Mouse (Mus musculus): Measurements from ENCODE around the gene Ptpn3. TPM values are rescaled to one million over a fixed set of nuclear protein-coding genes. Genes with fewer than 3 reads are reported as not detected.
"Not testable (repeated sequence)": the region's sequence is repeated elsewhere in the genome, so short reads cannot be mapped to it uniquely, and the experiment has no call there.

Ptpn3 gene
- polyA plus RNA-seq, 1 experiment from 2014 or later: 2.0 TPM

DNA sequence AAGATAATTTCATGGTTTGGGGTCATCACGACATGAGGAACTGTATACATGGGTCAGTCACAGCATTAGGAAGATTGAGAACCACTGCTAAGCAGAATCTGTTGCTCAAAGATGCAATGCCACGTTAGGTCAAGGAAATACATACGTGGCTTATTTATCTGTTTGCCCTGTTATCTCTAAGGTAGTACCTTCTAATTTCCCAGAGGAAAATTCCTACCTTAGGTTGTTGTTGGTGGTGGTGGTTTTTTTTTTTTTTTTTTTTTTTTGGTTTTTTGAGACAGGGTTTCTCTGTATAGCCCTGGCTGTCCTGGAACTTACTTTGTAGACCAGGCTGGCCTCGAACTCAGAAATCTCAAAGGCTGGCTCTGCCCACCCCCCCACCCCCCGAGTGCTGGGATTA, 31.1 kb downstream of the Ptpn3 start:
- 90% methylated on average over 5 of the region's 5 CpGs for WGBS
- H3K4me3 ChIP-seq; H3K36me3 ChIP-seq (replicated peaks); H3K27ac ChIP-seq (replicated peaks); H3K9me3 ChIP-seq; DNase-seq (ENCODE audit: low spot score): not testable (repeated sequence)
- H3K4me1 ChIP-seq: peaks cover 30% of the 10 kb centered on the region
- H3K27me3 ChIP-seq (replicated peaks; ENCODE audit: low read depth, poor library complexity, severe bottlenecking): peaks cover 18% of the 10 kb centered on the region

DNA sequence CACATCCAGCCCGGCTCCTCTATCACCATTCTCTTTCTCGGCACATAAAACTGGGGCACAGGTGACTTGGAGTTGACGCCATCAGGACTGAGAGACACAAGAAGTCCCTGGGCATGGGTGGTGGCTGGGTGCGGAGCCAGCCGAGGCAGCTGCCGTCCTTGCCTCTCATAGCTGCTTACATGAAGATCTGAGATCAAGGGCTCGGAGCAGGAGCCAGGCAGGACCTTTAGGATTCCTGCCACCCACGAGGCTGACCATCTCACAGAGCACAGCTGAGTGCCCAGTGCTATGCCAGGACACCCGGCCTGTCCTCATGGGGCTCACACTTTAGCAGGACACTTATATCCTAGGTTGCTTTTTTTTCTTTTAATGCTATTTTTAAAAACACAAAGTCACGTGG, 32.3 kb downstream of the Ptpn3 start:
- 90% methylated on average over 10 of the region's 10 CpGs for WGBS
- Histone ChIP-seq H3K27me3 (replicated peaks; ENCODE audit: low read depth, poor library complexity, severe bottlenecking) (peaks cover 19% of the 10 kb centered on the region), H3K27ac (replicated peaks) (no peak overlapping the region), H3K4me3 (no peak overlapping the region), H3K36me3 (replicated peaks) (no peaks in the 10 kb centered on the region), H3K4me1 (peaks cover 31% of the 10 kb centered on the region), H3K9me3 (no peaks in the 10 kb centered on the region)
- DNase-seq (ENCODE audit: low spot score): no peak

DNA sequence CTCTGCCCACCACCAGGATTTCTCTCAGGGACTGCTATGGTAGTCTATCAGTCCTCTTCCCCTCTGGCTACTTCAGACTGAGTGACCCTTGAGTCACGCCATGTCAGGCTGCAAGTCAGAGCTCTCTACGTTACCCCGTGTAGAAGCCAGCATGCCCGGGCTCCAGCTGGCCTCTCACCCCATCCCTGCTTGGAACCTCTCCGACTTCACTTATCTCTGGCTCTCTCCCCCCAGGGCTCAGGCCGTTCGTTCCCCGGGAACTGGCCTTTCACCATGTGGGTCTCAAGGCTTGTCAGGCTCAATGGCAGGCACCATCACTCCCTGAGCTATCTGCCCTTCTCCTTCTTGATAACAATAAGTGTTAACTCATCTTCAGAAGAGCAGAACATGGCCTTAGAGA, 33.3 kb downstream of the Ptpn3 start:
- H3K27me3 ChIP-seq (replicated peaks; ENCODE audit: low read depth, poor library complexity, severe bottlenecking): peaks cover 23% of the 10 kb centered on the region
- H3K27ac ChIP-seq (replicated peaks): no peak overlapping the region
- no peaks in the 10 kb centered on the region for H3K9me3 ChIP-seq
- no peak for DNase-seq (ENCODE audit: low spot score)
- H3K4me1 ChIP-seq: peaks cover 34% of the 10 kb centered on the region
- 78% methylated on average over 8 of the region's 8 CpGs for WGBS
- no peak overlapping the region for H3K4me3 ChIP-seq
- no peaks in the 10 kb centered on the region for H3K36me3 ChIP-seq (replicated peaks)

DNA sequence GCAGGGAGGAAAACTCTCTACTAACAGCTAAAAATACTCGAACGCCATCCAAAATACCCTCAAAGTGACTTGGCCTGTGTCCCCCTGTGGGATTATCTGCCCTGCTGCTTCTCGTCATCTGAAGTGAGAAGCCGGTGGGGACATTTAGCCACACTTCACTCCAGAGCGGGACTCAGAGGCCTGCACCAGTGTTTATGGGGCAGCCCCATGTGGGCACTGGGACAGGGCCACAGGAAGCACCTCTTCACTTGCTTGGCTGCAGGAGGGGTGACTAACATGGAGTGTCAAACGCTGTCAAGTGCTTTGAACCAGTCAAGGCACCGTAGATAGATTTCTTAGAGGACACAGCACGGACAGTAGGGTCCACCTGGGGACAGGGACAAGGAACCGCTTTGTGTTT, 35.2 kb downstream of the Ptpn3 start:
- H3K4me3 ChIP-seq: no peak overlapping the region
- peak overlapping the region; percentile 37; the same call in 1 of the 2 replicates for H3K27ac ChIP-seq (replicated peaks)
- no peaks in the 10 kb centered on the region for H3K9me3 ChIP-seq
- H3K4me1 ChIP-seq: peaks cover 40% of the 10 kb centered on the region
- H3K27me3 ChIP-seq (replicated peaks; ENCODE audit: low read depth, poor library complexity, severe bottlenecking): 0 out of 2 replicates have a peak, but pooled peaks cover 12% of the 10 kb centered on the region
- no peak for DNase-seq (ENCODE audit: low spot score)
- H3K36me3 ChIP-seq (replicated peaks): no peaks in the 10 kb centered on the region
- 84% methylated on average over 9 of the region's 9 CpGs for WGBS

DNA sequence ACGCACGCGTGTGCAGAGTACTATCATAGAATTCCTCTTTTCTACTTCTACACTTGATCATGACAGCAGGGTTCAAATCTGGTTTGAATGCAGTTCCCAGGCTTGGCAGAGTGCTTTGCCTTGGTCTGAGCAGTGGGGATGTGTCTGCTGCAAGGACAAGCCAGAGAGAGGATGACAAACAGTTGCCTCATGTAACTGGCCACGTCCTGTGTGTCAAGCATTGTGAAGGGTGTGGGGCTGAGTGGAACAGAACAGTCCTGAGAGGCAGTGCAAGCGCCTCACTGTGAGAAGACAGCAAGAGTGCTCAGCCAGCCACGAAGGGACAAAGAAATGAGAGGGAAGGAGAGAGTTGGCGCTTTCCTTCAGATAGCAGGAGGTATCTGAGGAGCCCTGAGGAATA, 37.9 kb downstream of the Ptpn3 start:
- no peaks in the 10 kb centered on the region for H3K36me3 ChIP-seq (replicated peaks)
- WGBS: 80% methylated on average over 7 of the region's 7 CpGs
- peak overlapping the region; percentile 71 for H3K27ac ChIP-seq (replicated peaks)
- peaks cover 55% of the 10 kb centered on the region for H3K4me1 ChIP-seq
- no peak for DNase-seq (ENCODE audit: low spot score)
- H3K4me3 ChIP-seq: no peak overlapping the region
- peaks cover 4% of the 10 kb centered on the region; the same call in 1 of the 2 replicates for H3K9me3 ChIP-seq
- H3K27me3 ChIP-seq (replicated peaks; ENCODE audit: low read depth, poor library complexity, severe bottlenecking): 0 out of 2 replicates have a peak, but pooled peaks cover 9% of the 10 kb centered on the region

DNA sequence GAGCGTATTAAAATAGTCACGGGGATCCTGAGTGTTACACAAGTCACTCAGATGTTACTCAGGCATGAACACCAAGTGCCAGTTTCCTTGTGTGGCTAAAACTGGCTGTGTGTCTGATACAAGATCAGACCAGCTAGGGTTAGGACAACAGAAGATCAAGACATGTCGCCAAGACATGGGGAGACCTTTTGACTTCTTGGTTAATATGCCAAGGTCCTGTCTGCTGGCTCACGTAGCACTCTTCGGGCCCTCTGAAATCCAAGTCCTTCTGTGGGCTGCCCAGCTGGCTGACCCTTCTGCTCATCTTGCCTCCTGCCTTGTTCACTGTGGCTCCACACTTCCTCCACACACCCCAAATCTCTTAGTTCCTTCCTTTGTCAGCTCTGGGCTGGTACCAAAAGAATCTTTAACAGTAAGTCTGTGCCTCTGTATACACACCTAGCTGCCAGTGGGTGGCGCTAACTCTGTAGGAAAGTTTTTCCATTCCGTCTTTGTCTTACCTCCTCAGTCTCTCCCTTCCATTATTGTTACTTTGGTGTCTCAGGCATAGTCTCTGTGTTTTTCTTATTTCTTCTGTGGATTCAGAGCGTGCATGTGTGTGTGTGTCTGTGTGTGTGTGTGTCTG, 38.5 kb downstream of the Ptpn3 start:
- Histone ChIP-seq H3K27me3 (replicated peaks; ENCODE audit: low read depth, poor library complexity, severe bottlenecking) (0 out of 2 replicates have a peak, but pooled peaks cover 9% of the 10 kb centered on the region), H3K4me1 (peaks cover 58% of the 10 kb centered on the region), H3K36me3 (replicated peaks) (no peaks in the 10 kb centered on the region), H3K4me3 (no peak overlapping the region), H3K9me3 (peaks cover 4% of the 10 kb centered on the region; the same call in 1 of the 2 replicates), H3K27ac (replicated peaks) (peak overlapping the region; percentile 71)
- peak; percentile 42 for DNase-seq (ENCODE audit: low spot score)
- 66% methylated on average over 8 of the region's 8 CpGs for WGBS

DNA sequence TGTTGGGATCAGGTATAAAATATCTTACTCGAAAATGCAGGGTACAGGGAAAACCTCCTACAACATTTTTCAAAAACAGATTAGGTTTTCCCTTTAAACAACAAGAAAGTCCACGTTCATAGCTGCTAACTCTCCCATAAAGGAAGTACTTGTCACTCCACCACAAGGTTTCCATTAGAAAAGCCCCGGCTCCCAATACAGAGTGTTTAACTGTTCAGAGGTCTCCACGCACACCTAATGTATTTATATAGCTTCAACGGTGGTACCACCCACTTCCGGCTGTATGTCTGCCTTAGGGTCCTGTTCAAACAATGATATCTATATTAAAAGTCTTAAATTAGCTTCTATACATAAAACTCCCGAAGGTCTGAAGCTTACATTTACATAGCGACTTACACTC, 39.2 kb downstream of the Ptpn3 start:
- H3K27ac ChIP-seq (replicated peaks): no peak overlapping the region
- H3K4me1 ChIP-seq: peaks cover 66% of the 10 kb centered on the region
- WGBS: 53% methylated on average over 8 of the region's 8 CpGs
- no peaks in the 10 kb centered on the region for H3K36me3 ChIP-seq (replicated peaks)
- H3K9me3 ChIP-seq: peaks cover 4% of the 10 kb centered on the region; the same call in 1 of the 2 replicates
- 0 out of 2 replicates have a peak, but pooled peaks cover 9% of the 10 kb centered on the region for H3K27me3 ChIP-seq (replicated peaks; ENCODE audit: low read depth, poor library complexity, severe bottlenecking)
- no peak overlapping the region for H3K4me3 ChIP-seq
- DNase-seq (ENCODE audit: low spot score): no peak

DNA sequence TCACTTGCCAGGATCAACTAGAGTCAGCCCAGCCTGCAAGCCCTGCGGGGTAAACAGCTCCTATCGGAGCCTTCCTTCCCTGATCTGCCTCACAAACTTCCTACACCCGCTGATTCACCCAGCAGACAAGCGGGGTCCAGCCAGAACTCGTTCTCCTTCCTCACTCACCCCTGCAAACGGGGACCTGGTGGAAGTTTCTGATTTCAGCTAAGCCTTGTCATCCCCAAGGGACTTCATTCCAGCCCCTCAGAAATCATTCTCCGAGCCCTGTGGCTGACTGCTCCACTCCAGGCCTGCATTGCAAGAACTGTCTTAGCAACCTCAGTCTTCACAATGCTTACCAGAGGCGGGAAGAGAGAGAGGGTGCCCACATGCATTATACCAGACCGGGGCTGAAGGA, 39.8 kb downstream of the Ptpn3 start:
- Histone ChIP-seq H3K27me3 (replicated peaks; ENCODE audit: low read depth, poor library complexity, severe bottlenecking) (0 out of 2 replicates have a peak, but pooled peaks cover 9% of the 10 kb centered on the region), H3K36me3 (replicated peaks) (no peaks in the 10 kb centered on the region), H3K4me3 (no peak overlapping the region), H3K4me1 (peaks cover 68% of the 10 kb centered on the region), H3K27ac (replicated peaks) (peak overlapping the region; percentile 78), H3K9me3 (peaks cover 4% of the 10 kb centered on the region; the same call in 1 of the 2 replicates)
- WGBS: 42% methylated on average over 9 of the region's 9 CpGs
- DNase-seq (ENCODE audit: low spot score): peak; percentile 58

DNA sequence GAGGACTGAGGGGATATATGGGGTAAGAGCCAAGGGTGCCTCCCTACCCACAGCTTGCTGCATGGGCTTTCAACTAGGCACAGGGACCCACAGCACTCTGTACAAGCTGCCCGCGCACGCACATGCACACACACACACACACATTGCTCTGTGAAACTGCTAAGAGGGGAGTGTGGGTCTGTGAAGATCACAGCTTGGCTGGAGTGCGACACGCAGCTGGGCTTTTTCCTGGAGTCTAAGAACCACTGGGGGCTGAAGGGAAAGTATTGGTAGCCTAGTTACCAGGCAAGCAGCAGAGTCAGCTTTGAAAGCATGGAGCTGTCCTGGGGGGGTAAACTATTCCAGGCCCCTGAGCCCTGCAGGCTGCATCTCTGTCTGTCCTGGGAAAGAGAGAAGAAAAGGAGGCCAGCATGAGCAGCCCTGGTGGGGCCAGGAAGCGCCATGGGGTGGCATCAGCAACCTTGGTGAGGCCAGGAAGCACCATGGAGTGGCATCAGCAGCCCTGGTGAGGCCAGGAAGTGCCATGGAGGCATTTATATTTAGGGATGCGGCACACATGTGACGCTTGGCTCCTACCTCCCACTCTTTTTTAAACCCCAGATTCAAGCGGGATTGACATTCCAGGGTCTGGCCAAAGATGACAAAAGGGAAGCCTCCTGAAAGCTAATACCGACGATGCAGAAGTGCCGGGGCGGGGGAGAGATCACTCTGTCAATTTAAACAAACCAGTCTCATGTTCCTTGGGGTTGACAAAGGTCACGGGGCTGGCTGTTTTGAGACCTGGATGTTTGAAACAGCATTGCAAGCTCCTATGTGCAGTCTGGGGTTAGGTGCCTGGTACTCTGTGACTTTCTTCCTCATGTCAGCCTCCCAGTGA, 43.2 kb downstream of the Ptpn3 start:
- Histone ChIP-seq H3K4me3 (no peak overlapping the region), H3K27ac (replicated peaks) (peak overlapping the region; percentile 77), H3K4me1 (peaks cover 49% of the 10 kb centered on the region), H3K27me3 (replicated peaks; ENCODE audit: low read depth, poor library complexity, severe bottlenecking) (no peaks in the 10 kb centered on the region), H3K36me3 (replicated peaks) (no peaks in the 10 kb centered on the region), H3K9me3 (peaks cover 4% of the 10 kb centered on the region; the same call in 1 of the 2 replicates)
- peak; percentile 64 for DNase-seq (ENCODE audit: low spot score)
- WGBS: 33% methylated on average over 14 of the region's 14 CpGs

DNA sequence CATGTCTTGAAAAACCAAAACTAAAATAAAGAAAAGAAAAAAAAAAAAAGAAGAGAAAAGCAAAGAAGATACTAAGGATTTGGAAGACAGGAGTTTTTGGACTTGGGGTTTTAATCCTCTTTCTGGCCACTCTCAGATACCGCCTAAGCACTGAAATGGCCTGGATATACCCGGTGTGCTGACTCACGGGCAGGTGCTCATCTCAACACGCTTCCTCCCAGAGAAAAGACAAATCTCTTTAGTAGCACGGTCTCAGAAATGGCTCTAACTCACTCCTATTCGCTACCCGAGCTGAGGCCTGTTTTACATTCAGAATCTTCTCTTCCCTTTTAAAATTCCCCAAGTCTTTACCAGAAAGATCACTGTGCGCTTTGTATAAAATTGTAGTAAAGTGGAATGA, 44.2 kb downstream of the Ptpn3 start:
- Histone ChIP-seq H3K36me3 (replicated peaks) (no peaks in the 10 kb centered on the region), H3K27ac (replicated peaks) (no peak overlapping the region), H3K27me3 (replicated peaks; ENCODE audit: low read depth, poor library complexity, severe bottlenecking) (no peaks in the 10 kb centered on the region), H3K4me1 (peaks cover 41% of the 10 kb centered on the region), H3K4me3 (no peak overlapping the region), H3K9me3 (peaks cover 4% of the 10 kb centered on the region; the same call in 1 of the 2 replicates)
- WGBS: 87% methylated on average over 8 of the region's 8 CpGs
- DNase-seq (ENCODE audit: low spot score): no peak

DNA sequence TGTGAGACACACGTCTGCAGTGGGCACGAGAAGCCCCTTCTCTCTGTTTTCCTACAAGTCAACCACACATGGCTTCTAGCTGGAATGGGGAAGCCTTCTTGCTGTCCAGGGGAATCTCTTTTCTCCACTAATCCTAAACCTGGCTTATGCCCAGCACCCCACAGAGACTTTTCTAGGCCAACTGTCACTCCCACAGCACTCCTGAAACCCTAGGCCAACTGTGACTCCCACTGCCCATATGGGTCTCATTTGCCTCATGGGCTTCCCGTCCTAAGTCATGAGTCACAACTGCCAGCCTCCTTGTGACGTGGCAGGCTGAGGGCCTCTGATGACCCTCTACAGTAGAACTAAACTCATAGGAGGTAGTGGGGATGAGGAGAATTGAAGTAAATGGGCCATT, 44.9 kb downstream of the Ptpn3 start:
- no peak overlapping the region for H3K27ac ChIP-seq (replicated peaks)
- WGBS: 58% methylated on average over 4 of the region's 4 CpGs

DNA sequence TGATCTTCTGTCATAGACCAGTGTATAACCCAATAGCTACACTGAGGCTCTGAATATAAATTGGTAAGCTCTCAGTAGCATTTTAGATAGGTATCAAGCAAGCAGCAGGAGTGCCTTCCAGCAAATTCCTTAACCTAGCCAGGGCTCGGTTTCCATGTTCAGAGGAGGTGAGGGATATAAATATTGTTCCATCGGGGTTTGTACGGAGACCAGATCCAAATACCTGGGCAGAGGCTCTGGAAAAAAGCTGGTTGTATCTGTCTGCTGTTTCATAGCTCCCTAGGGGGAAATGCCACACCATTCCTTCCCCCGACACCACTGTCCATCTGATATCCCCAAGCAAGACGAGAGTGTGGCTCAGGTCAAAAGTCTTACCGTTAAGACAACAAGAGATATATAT, 47.2 kb downstream of the Ptpn3 start:
- Histone ChIP-seq H3K27ac (replicated peaks) (no peak overlapping the region), H3K9me3 (no peaks in the 10 kb centered on the region), H3K27me3 (replicated peaks; ENCODE audit: low read depth, poor library complexity, severe bottlenecking) (no peaks in the 10 kb centered on the region), H3K36me3 (replicated peaks) (no peaks in the 10 kb centered on the region), H3K4me3 (no peak overlapping the region), H3K4me1 (peaks cover 27% of the 10 kb centered on the region)
- WGBS: 76% methylated on average over 6 of the region's 6 CpGs
- no peak for DNase-seq (ENCODE audit: low spot score)

More for the DNA sequence above, 44.9 kb downstream of the Ptpn3 start:
- Histone ChIP-seq H3K4me1 (peaks cover 35% of the 10 kb centered on the region), H3K36me3 (replicated peaks) (no peaks in the 10 kb centered on the region), H3K4me3 (no peak overlapping the region), H3K9me3 (peaks cover 4% of the 10 kb centered on the region; the same call in 1 of the 2 replicates), H3K27me3 (replicated peaks; ENCODE audit: low read depth, poor library complexity, severe bottlenecking) (no peaks in the 10 kb centered on the region)
- no peak for DNase-seq (ENCODE audit: low spot score)
